Mouse (Mus musculus): Measurements from ENCODE around the gene Adam12.

DNA sequence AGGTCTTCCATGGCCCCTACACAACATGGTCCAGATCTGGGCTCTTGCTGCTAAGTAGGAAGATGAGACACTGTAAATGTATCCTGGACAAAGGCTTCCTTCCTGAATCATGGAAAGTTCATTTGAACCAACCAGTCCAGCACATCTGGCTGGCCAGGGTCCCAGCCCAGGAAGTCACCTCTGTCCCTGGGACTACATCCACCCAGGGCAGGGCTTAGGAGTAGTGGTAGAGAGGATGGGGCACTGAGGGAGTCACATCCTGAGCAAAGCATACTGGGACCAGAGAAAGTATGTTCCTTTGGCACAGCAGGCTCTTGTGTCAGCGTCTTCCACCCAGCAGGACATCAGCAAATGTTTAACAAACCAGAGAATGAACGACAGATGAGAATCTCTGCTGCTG lies 306.2 kb downstream of the Adam12 start:
- TF ChIP-seq CTCF (IDR thresholded peaks at IDR 0.05; ENCODE audit: control insufficient read depth, insufficient read depth, low read length) (no peak), POLR2A (IDR thresholded peaks at IDR 0.05; ENCODE audit: borderline replicate concordance, control insufficient read depth, low read depth, low read length) (no peak)

Measured in bone marrow, adult 2 months (tissue).